Mouse (Mus musculus): ENCODE data around the gene Dync2h1. TPM values are rescaled to one million over a fixed set of nuclear protein-coding genes. Genes with fewer than 3 reads are reported as not detected.

The Dync2h1 gene
- polyA plus RNA-seq, 1 experiment = 1.1 TPM

DNA sequence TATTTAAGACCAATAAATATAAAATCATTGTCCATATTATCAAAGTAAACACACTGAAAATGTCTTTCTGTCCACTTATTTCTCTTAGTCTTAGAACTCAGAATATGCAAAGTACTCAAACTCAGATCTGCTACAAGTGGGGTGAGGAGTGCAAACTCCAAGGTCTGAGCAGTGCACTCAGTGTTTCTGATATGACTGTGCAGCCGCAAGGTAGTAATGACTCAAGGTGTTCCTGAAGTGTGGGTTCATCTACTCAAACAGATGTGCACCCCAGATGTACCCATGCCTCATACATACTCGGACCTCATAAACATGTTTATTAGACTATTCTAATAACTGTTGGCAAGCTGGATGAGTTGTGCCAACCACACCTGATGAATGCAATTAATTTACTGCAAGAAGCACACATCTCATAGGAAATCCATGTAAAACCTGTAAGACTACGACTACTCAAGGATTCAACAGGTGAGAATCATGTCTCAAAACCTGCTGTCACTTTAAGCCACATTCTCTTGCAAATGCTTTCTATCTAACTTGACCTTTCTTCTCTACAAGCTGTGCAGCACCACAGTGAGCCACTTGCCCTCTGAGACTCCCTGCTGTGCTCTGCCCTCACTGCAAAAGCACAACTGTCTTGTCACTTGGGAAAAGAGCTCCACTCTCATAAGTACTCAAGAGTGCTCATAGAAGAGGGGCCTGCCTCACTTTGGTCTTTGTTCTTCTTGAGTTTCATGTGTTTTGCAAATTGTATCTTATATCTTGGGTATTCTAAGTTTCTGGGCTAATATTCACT is 195.2 kb downstream of the Dync2h1 start:
- Histone ChIP-seq H3ac (ENCODE audit: control insufficient read depth, insufficient read length) (no peak overlapping the region), H3K36me3 (ENCODE audit: control insufficient read depth, insufficient read depth) (no peaks in the 10 kb centered on the region), H3K79me2 (ENCODE audit: control insufficient read depth, insufficient read depth) (no peaks in the 10 kb centered on the region), H3K4me3 (no peak overlapping the region), H3K27me3 (ENCODE audit: control insufficient read depth, insufficient read depth, insufficient read length) (no peaks in the 10 kb centered on the region), H3K4me2 (ENCODE audit: low read depth) (no peak overlapping the region)
- TF ChIP-seq TCF3 (IDR thresholded peaks at IDR 0.05; ENCODE audit: insufficient read length, low read depth) (no peak), MYOD1 (IDR thresholded peaks at IDR 0.05; ENCODE audit: control insufficient read depth in 1 of 3, insufficient read length in 2 of 3, low read depth in 2 of 3) (no peak), TCF12 (IDR thresholded peaks at IDR 0.05; ENCODE audit: insufficient read depth, poor library complexity, severe bottlenecking) (no peak), CEBPB (IDR thresholded peaks at IDR 0.05; ENCODE audit: insufficient read depth, poor library complexity, severe bottlenecking) (no peak), E2F4 (IDR thresholded peaks at IDR 0.05; ENCODE audit: insufficient read depth) (no peak), POLR2AphosphoS2 (IDR thresholded peaks at IDR 0.05; ENCODE audit: insufficient read length, low read depth) (no peak), USF1 (IDR thresholded peaks at IDR 0.05; ENCODE audit: low read depth) (no peak), MYOG (IDR thresholded peaks at IDR 0.05; ENCODE audit: control insufficient read depth in 1 of 3, insufficient read depth in 1 of 3, insufficient read length in 2 of 3, low read depth in 2 of 3) (no peak), MAX (IDR thresholded peaks at IDR 0.05; ENCODE audit: low read depth) (no peak), REST (IDR thresholded peaks at IDR 0.05; ENCODE audit: insufficient read depth, insufficient read length) (no peak), POLR2A (IDR thresholded peaks at IDR 0.05; ENCODE audit: insufficient read length, low read depth) (no peak)

DNA sequence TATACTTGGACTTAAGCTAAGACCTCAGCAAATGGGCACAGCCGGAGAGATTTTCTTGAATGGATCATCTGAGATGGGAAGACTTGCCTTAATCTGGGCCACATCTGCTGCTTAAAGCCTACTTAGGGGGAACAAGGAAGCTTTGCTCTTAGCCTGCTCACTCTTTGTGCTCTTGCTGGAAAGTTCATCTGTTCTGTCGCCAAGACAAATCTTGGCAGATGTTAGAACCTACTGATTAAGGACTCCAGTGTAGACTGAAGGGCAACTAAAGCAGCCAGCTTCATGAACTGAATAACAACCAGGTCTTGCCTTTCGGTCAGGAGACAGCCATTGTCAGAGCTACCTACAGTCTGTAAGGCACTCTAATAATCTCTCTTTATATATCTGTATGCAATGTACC is 198.1 kb downstream of the Dync2h1 start:
- Histone ChIP-seq H3K79me2 (ENCODE audit: control insufficient read depth, insufficient read depth) (no peaks in the 10 kb centered on the region), H3K4me3 (no peak overlapping the region), H3K4me2 (ENCODE audit: low read depth) (no peak overlapping the region), H3K36me3 (ENCODE audit: control insufficient read depth, insufficient read depth) (no peaks in the 10 kb centered on the region), H3K27me3 (ENCODE audit: control insufficient read depth, insufficient read depth, insufficient read length) (no peaks in the 10 kb centered on the region), H3ac (ENCODE audit: control insufficient read depth, insufficient read length) (no peak overlapping the region)
- TF ChIP-seq POLR2A (IDR thresholded peaks at IDR 0.05; ENCODE audit: insufficient read length, low read depth) (no peak), E2F4 (IDR thresholded peaks at IDR 0.05; ENCODE audit: insufficient read depth) (no peak), TCF3 (IDR thresholded peaks at IDR 0.05; ENCODE audit: insufficient read length, low read depth) (no peak), USF1 (IDR thresholded peaks at IDR 0.05; ENCODE audit: low read depth) (no peak)

DNA sequence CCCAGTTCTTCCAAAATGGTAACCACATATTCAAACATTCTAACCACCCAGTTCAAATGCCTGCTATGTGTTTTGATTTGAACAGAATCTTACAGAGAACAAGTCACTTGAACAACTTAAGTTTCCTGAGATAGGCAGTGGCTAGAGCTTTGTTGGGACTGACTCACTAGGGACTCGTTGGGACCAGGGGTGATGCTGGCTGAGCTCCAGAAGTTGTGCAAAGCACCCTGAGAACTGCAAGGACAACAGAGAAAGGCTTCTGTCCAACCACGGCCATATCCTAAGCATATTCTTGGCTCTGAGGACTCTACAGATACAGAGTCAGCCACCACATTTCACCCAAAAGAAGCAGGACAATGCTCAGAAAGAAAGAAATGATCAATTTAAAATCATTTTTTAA is 215.1 kb downstream of the Dync2h1 start:
- TF ChIP-seq SRF (IDR thresholded peaks at IDR 0.05; ENCODE audit: control insufficient read depth, insufficient read length, low read depth) = no peak
- TF ChIP-seq USF1 (IDR thresholded peaks at IDR 0.05; ENCODE audit: low read depth) = no peak
- no peak for TF ChIP-seq MYOG (IDR thresholded peaks at IDR 0.05; ENCODE audit: control insufficient read depth in 1 of 3, insufficient read depth in 1 of 3, insufficient read length in 2 of 3, low read depth in 2 of 3)
- no peak for TF ChIP-seq E2F4 (IDR thresholded peaks at IDR 0.05; ENCODE audit: insufficient read depth)
- TF ChIP-seq TCF12 (IDR thresholded peaks at IDR 0.05; ENCODE audit: insufficient read depth, poor library complexity, severe bottlenecking) = no peak
- no peak for TF ChIP-seq MAX (IDR thresholded peaks at IDR 0.05; ENCODE audit: low read depth)
- TF ChIP-seq POLR2AphosphoS2 (IDR thresholded peaks at IDR 0.05; ENCODE audit: insufficient read length, low read depth) = no peak
- no peak for TF ChIP-seq POLR2A (IDR thresholded peaks at IDR 0.05; ENCODE audit: insufficient read length, low read depth)
- no peak for TF ChIP-seq TCF3 (IDR thresholded peaks at IDR 0.05; ENCODE audit: insufficient read length, low read depth)
- TF ChIP-seq CEBPB (IDR thresholded peaks at IDR 0.05; ENCODE audit: insufficient read depth, poor library complexity, severe bottlenecking) = no peak
- TF ChIP-seq MYOD1 (IDR thresholded peaks at IDR 0.05; ENCODE audit: control insufficient read depth in 1 of 3, insufficient read length in 2 of 3, low read depth in 2 of 3) = no peak
- TF ChIP-seq REST (IDR thresholded peaks at IDR 0.05; ENCODE audit: insufficient read depth, insufficient read length) = no peak
- peaks cover 5% of the 10 kb centered on the region for H3K36me3 ChIP-seq (ENCODE audit: control insufficient read depth, insufficient read depth)

DNA sequence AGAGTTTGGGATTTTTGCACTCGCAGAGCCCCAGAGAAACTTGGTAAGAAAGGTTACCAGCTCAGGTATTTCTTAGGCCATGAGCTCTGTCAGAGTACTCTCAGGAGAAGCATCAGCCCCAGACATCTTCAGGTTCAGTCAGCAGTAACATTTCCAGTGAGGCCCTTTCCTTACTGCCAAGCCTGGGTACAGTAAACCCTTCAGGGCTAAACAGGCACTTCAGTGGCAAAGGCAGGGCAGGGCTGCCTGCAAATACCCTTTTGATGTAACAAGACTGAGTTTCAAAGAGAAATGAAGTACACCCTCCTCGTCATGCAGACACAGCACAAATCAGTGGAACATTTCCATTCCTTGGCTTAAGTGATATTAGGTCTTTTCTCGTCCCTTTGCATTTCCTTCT is 219.2 kb downstream of the Dync2h1 start:
- TF ChIP-seq POLR2A (IDR thresholded peaks at IDR 0.05; ENCODE audit: insufficient read length, low read depth) = no peak
- peaks cover 5% of the 10 kb centered on the region for H3K36me3 ChIP-seq (ENCODE audit: control insufficient read depth, insufficient read depth)
- no peak overlapping the region for H3ac ChIP-seq (ENCODE audit: control insufficient read depth, insufficient read length)
- H3K4me2 ChIP-seq (ENCODE audit: low read depth) = no peak overlapping the region
- no peak overlapping the region for H3K4me3 ChIP-seq
- H3K27me3 ChIP-seq (ENCODE audit: control insufficient read depth, insufficient read depth, insufficient read length) = no peaks in the 10 kb centered on the region
- H3K79me2 ChIP-seq (ENCODE audit: control insufficient read depth, insufficient read depth) = no peaks in the 10 kb centered on the region

More for the DNA sequence above, 215.1 kb downstream of the Dync2h1 start:
- Histone ChIP-seq H3K27me3 (ENCODE audit: control insufficient read depth, insufficient read depth, insufficient read length) (no peaks in the 10 kb centered on the region), H3K4me3 (no peak overlapping the region), H3K79me2 (ENCODE audit: control insufficient read depth, insufficient read depth) (no peaks in the 10 kb centered on the region), H3ac (ENCODE audit: control insufficient read depth, insufficient read length) (no peak overlapping the region), H3K4me2 (ENCODE audit: low read depth) (no peak overlapping the region)

DNA sequence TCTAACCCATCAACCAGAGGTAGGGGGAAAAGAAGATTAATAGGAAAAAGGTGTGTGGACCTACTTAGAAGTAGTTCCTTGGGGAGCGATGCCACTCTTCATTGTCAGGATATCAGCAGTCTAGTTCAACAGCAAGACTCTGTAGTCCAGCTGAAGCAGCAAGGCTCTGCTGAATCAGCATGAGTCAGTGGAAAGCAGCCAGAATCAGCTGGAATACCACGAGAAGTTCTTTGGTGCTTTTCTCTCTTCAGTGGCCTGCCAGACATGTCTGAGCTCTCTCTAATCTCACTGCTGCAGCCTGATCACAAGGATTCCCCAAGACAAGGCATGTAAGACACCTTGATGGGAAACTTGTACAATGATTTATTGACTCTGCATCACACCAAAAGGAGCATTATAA is 225.9 kb downstream of the Dync2h1 start:
- no peaks in the 10 kb centered on the region for H3K36me3 ChIP-seq (ENCODE audit: control insufficient read depth, insufficient read depth)
- TF ChIP-seq MYOD1 (IDR thresholded peaks at IDR 0.05; ENCODE audit: control insufficient read depth in 1 of 3, insufficient read length in 2 of 3, low read depth in 2 of 3) (no peak), TCF12 (IDR thresholded peaks at IDR 0.05; ENCODE audit: insufficient read depth, poor library complexity, severe bottlenecking) (no peak), SRF (IDR thresholded peaks at IDR 0.05; ENCODE audit: control insufficient read depth, insufficient read length, low read depth) (no peak), E2F4 (IDR thresholded peaks at IDR 0.05; ENCODE audit: insufficient read depth) (no peak), MAX (IDR thresholded peaks at IDR 0.05; ENCODE audit: low read depth) (no peak), POLR2A (IDR thresholded peaks at IDR 0.05; ENCODE audit: insufficient read length, low read depth) (no peak), MYOG (IDR thresholded peaks at IDR 0.05; ENCODE audit: control insufficient read depth in 1 of 3, insufficient read depth in 1 of 3, insufficient read length in 2 of 3, low read depth in 2 of 3) (no peak), USF1 (IDR thresholded peaks at IDR 0.05; ENCODE audit: low read depth) (no peak), POLR2AphosphoS2 (IDR thresholded peaks at IDR 0.05; ENCODE audit: insufficient read length, low read depth) (no peak), REST (IDR thresholded peaks at IDR 0.05; ENCODE audit: insufficient read depth, insufficient read length) (no peak), TCF3 (IDR thresholded peaks at IDR 0.05; ENCODE audit: insufficient read length, low read depth) (no peak), CEBPB (IDR thresholded peaks at IDR 0.05; ENCODE audit: insufficient read depth, poor library complexity, severe bottlenecking) (no peak)
- no peak overlapping the region for H3ac ChIP-seq (ENCODE audit: control insufficient read depth, insufficient read length)
- no peaks in the 10 kb centered on the region for H3K79me2 ChIP-seq (ENCODE audit: control insufficient read depth, insufficient read depth)
- no peak overlapping the region for H3K4me2 ChIP-seq (ENCODE audit: low read depth)
- no peaks in the 10 kb centered on the region for H3K27me3 ChIP-seq (ENCODE audit: control insufficient read depth, insufficient read depth, insufficient read length)
- H3K4me3 ChIP-seq = no peak overlapping the region
